26 mouse cellular contexts compared by ENCODE assay signal in the genomic region with DNA sequence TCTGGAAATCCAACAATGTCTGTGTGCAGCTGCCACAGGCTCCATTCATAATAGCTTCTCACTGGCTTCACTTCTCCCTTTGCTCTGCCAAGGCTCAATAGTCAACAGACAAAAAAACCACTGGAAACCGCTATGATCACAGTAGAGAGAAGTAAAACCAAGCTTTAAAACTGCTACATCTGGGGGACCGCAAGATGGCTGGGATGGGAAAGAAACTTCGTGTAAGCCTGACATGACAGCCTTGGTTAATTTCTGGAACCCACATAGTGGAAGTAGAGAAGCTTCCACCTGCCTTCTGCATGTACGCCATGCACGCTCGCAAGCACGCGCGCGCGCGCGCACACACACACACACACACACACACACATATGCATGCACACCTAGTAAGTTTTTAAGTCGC. TPM values are rescaled to one million over a fixed set of nuclear protein-coding genes. Genes with fewer than 3 reads are reported as not detected.
DNase-seq lines count a peak whose midpoint lies in the region; ATAC-seq and TF ChIP-seq lines count a peak whose summit lies in the region.
"Had no signal": no experiment of that assay in that cellular context is flagged by ENCODE, and none has a peak within 500 bp of the region (broad histone marks: within the 10 kb centered on the region; RNA-seq: fewer than 3 reads in every experiment).

No protein-coding gene starts in this region.

- H3K9ac ChIP-seq in kidney, postnatal 0 days (ENCODE audit: low read depth, low read length), result no peak overlapping the region
- H3K9ac ChIP-seq in kidney, embryonic 14.5 days (ENCODE audit: low read depth, low read length), result no peak overlapping the region
- H3K9ac ChIP-seq: forebrain, embryonic 15.5 days had no signal

- WGBS in kidney, postnatal 0 days, result 96% methylated on average over 14 of the region's 14 CpGs
- 95% methylated on average over 14 of the region's 14 CpGs for WGBS in kidney, embryonic 14.5 days

- ATAC-seq in kidney, postnatal 0 days (replicated peaks; ENCODE audit: low FRiP score, low read depth), result no peak
- no peak for ATAC-seq in kidney, embryonic 14.5 days (ENCODE audit: low FRiP score, low TSS enrichment)
- ATAC-seq: forebrain, embryonic 15.5 days had no signal

- no peaks in the 10 kb centered on the region for H3K4me1 ChIP-seq in kidney, postnatal 0 days (replicated peaks; ENCODE audit: insufficient read depth, low read length)
- no peaks in the 10 kb centered on the region for H3K4me1 ChIP-seq in kidney, embryonic 14.5 days (ENCODE audit: control insufficient read depth, insufficient read depth, low read length)
- peaks cover 31% of the 10 kb centered on the region for H3K4me1 ChIP-seq in megakaryocyte, embryonic 14.5 days
- H3K4me1 ChIP-seq: forebrain, embryonic 15.5 days; hindbrain, embryonic 10.5 days; limb, embryonic 10.5 days had no signal

- no peak for TF ChIP-seq CTCF in kidney, postnatal 0 days (IDR thresholded peaks at IDR 0.05; ENCODE audit: low read depth)

- H3K27me3 ChIP-seq in kidney, postnatal 0 days (ENCODE audit: insufficient read depth, low read length), result no peaks in the 10 kb centered on the region
- no peaks in the 10 kb centered on the region for H3K27me3 ChIP-seq in kidney, embryonic 14.5 days (ENCODE audit: control insufficient read depth, insufficient read depth, low read length)
- no peaks in the 10 kb centered on the region for H3K27me3 ChIP-seq in megakaryocyte, embryonic 14.5 days (replicated peaks)
- H3K27me3 ChIP-seq: forebrain, embryonic 15.5 days had no signal

- H3K27ac ChIP-seq in kidney, postnatal 0 days, result no peak overlapping the region
- no peak overlapping the region for H3K27ac ChIP-seq in kidney, embryonic 14.5 days (ENCODE audit: low read depth, low read length)
- H3K27ac ChIP-seq: forebrain, embryonic 15.5 days; hindbrain, embryonic 10.5 days; limb, embryonic 10.5 days had no signal

- intact Hi-C loops in heart, postnatal 10 days (cut with DNase I), result no loop called here
- intact Hi-C loops in left cerebral cortex, postnatal 36 days (cut with DNase I), result no loop called here

- H3K4me3 ChIP-seq in kidney, postnatal 0 days (replicated peaks; ENCODE audit: low read depth, low read length), result no peak overlapping the region
- H3K4me3 ChIP-seq in kidney, embryonic 14.5 days (ENCODE audit: low read length), result no peak overlapping the region
- peak overlapping the region; percentile 69 for H3K4me3 ChIP-seq in megakaryocyte, embryonic 14.5 days (replicated peaks)
- H3K4me3 ChIP-seq: forebrain, embryonic 15.5 days; hindbrain, embryonic 10.5 days; limb, embryonic 10.5 days had no signal

- H3K4me2 ChIP-seq in kidney, postnatal 0 days (ENCODE audit: low read length), result no peak overlapping the region
- no peak overlapping the region for H3K4me2 ChIP-seq in kidney, embryonic 14.5 days (replicated peaks; ENCODE audit: low read depth, low read length)
- H3K4me2 ChIP-seq: forebrain, embryonic 15.5 days; liver, embryonic 11.5 days had no signal

- H3K9me3 ChIP-seq in kidney, postnatal 0 days (replicated peaks; ENCODE audit: low read length), result no peaks in the 10 kb centered on the region
- H3K9me3 ChIP-seq in kidney, embryonic 14.5 days (ENCODE audit: control insufficient read depth, low read length), result no peaks in the 10 kb centered on the region
- H3K9me3 ChIP-seq in megakaryocyte, embryonic 14.5 days, result peaks cover 5% of the 10 kb centered on the region; the same call in 1 of the 2 replicates
- H3K9me3 ChIP-seq: forebrain, embryonic 15.5 days; limb, embryonic 10.5 days had no signal

- no peaks in the 10 kb centered on the region for H3K36me3 ChIP-seq in kidney, postnatal 0 days (ENCODE audit: insufficient read depth, low read length)
- H3K36me3 ChIP-seq in kidney, embryonic 14.5 days (ENCODE audit: control insufficient read depth, insufficient read depth, low read length), result no peaks in the 10 kb centered on the region
- H3K36me3 ChIP-seq in megakaryocyte, embryonic 14.5 days (replicated peaks; ENCODE audit: low read length), result peaks cover 37% of the 10 kb centered on the region

- DNase-seq in kidney, postnatal 0 days (ENCODE audit: low spot score), result peak; percentile 10
- peak; percentile 41 to 43 for DNase-seq in B cell, adult 2 months
- DNase-seq in brain, adult 2 months (ENCODE audit: low read depth, low spot score), result peak; percentile 53
- no peak for DNase-seq in heart, postnatal 10 days
- no peak for DNase-seq in thymus, postnatal 10 days (ENCODE audit: low spot score in 2 of 2)
- no peak for DNase-seq in left cerebral cortex, postnatal 36 days (ENCODE audit: low spot score in 2 of 2)
- DNase-seq: adrenal gland, adult 8-10 months; cerebellum, adult 9-11 months; heart, adult 11 months; kidney, adult 2 months; kidney, postnatal 36 days; layer of hippocampus, postnatal 36 days; lung, adult 2 months; lung, postnatal 36 days; midbrain, embryonic 14.5 days; right cerebral cortex, postnatal 14 days; thymus, adult 18-20 months had no signal

RNA-seq across cellular contexts. Expression of gene Cbl, which starts 20.3 kb away (rescaled TPM):
- polyA plus RNA-seq in kidney, postnatal 0 days (2015; fragmentation: Nextera tagmentation; extraction: Ambion mirVana), result 9.9 and 10.4 TPM in 2 replicates
- 14.8 and 27.9 TPM in 2 replicates for polyA plus RNA-seq in kidney, embryonic 14.5 days (2014; fragmentation: Nextera tagmentation; extraction: Ambion mirVana)
- 2.4 and 3.9 TPM in 2 replicates for polyA plus RNA-seq in megakaryocyte, embryonic 14.5 days (2012; ENCODE audit: insufficient read depth, low replicate concordance)
- total RNA-seq in heart, postnatal 10 days (2021), result 10 to 100 TPM; 30.9 to 31.3 TPM
- 10 to 100 TPM; 45.2 to 65.1 TPM for total RNA-seq in left cerebral cortex, postnatal 36 days (2021)

RNA-seq across cellular contexts. Expression of gene Ccdc153, which starts 26.9 kb away (rescaled TPM):
- not detected in 2 replicates for polyA plus RNA-seq in kidney, postnatal 0 days (2015; fragmentation: Nextera tagmentation; extraction: Ambion mirVana)
- not detected in 2 replicates for polyA plus RNA-seq in kidney, embryonic 14.5 days (2014; fragmentation: Nextera tagmentation; extraction: Ambion mirVana)
- polyA plus RNA-seq in megakaryocyte, embryonic 14.5 days (2012; ENCODE audit: insufficient read depth, low replicate concordance), result not detected in 2 replicates
- total RNA-seq in heart, postnatal 10 days (2021), result not detected
- 1 to 10 TPM; 1.3 to 2.7 TPM for total RNA-seq in left cerebral cortex, postnatal 36 days (2021)
- total RNA-seq: MEL had no signal
- polyA plus RNA-seq: heart, embryonic 14.5 days; hindbrain, embryonic 10.5 days; kidney, adult 2 months; limb, embryonic 10.5 days; liver, embryonic 11.5 days; midbrain, embryonic 14.5 days had no signal

RNA-seq across cellular contexts. Expression of gene Pdzd3, which starts 37.7 kb away (rescaled TPM):
- 16.0 and 16.7 TPM in 2 replicates for polyA plus RNA-seq in kidney, postnatal 0 days (2015; fragmentation: Nextera tagmentation; extraction: Ambion mirVana)
- polyA plus RNA-seq in kidney, embryonic 14.5 days (2014; fragmentation: Nextera tagmentation; extraction: Ambion mirVana), result 1.9 and 4.2 TPM in 2 replicates
- polyA plus RNA-seq in megakaryocyte, embryonic 14.5 days (2012; ENCODE audit: insufficient read depth, low replicate concordance), result 0.35 TPM in 1 of 2 replicates, not detected in the other
- total RNA-seq in heart, postnatal 10 days (2021), result 1 to 10 TPM; 2.3 to 3.3 TPM
- under 1 TPM; 0.57 to 0.82 TPM for total RNA-seq in left cerebral cortex, postnatal 36 days (2021)
- total RNA-seq: MEL had no signal
- polyA plus RNA-seq: C2C12; heart, embryonic 14.5 days; hindbrain, embryonic 10.5 days; limb, embryonic 10.5 days; liver, embryonic 11.5 days had no signal

RNA-seq across cellular contexts. Expression of gene Nlrx1, which starts 54.9 kb away (rescaled TPM):
- polyA plus RNA-seq in kidney, postnatal 0 days (2015; fragmentation: Nextera tagmentation; extraction: Ambion mirVana), result 6.8 and 7.2 TPM in 2 replicates
- 3.2 and 5.6 TPM in 2 replicates for polyA plus RNA-seq in kidney, embryonic 14.5 days (2014; fragmentation: Nextera tagmentation; extraction: Ambion mirVana)
- 5.5 and 12.5 TPM in 2 replicates for polyA plus RNA-seq in megakaryocyte, embryonic 14.5 days (2012; ENCODE audit: insufficient read depth, low replicate concordance)
- 10 to 100 TPM; 14.9 to 18.3 TPM for total RNA-seq in heart, postnatal 10 days (2021)
- total RNA-seq in left cerebral cortex, postnatal 36 days (2021), result 10 to 100 TPM; 12.1 to 14.1 TPM

Comparison
In these comparisons a context has a peak if more than half of its experiments do, and no peak if none do; other contexts are left out.
1. DNase-seq: peak in kidney, postnatal 0 days (single experiment), B cell, adult 2 months (2 of 2) and brain, adult 2 months (single experiment); none in heart, postnatal 10 days (0 of 2), thymus, postnatal 10 days (0 of 2) and left cerebral cortex, postnatal 36 days (0 of 2).